Mouse (Mus musculus): ENCODE measurements at regions not wholly inside any gene's neighbourhood (a gene's known extent, or its start where the extent isn't known, plus 50 kb on each side); places are given as distances from the start of the nearest gene placed in this dataset.
"Not testable (repeated sequence)": the region's sequence is repeated elsewhere in the genome, so short reads cannot be mapped to it uniquely, and the experiment has no call there.

GRCm38 (mm10) chr13:98438206-98438605 is 53.6 kb downstream of the Gm10320 start:
- Histone ChIP-seq H3K27me3 (no peaks in the 10 kb centered on the region), H3K36me3 (no peaks in the 10 kb centered on the region), H3K4me1 (no peaks in the 10 kb centered on the region), H3K4me2 (replicated peaks) (no peak overlapping the region), H3K9ac (replicated peaks) (no peak overlapping the region), H3K27ac (replicated peaks) (no peak overlapping the region), H3K4me3 (no peak overlapping the region), H3K9me3 (no peaks in the 10 kb centered on the region)
- ATAC-seq (replicated peaks), result no peak
- 87% methylated on average over 8 of the region's 8 CpGs for WGBS

DNA sequence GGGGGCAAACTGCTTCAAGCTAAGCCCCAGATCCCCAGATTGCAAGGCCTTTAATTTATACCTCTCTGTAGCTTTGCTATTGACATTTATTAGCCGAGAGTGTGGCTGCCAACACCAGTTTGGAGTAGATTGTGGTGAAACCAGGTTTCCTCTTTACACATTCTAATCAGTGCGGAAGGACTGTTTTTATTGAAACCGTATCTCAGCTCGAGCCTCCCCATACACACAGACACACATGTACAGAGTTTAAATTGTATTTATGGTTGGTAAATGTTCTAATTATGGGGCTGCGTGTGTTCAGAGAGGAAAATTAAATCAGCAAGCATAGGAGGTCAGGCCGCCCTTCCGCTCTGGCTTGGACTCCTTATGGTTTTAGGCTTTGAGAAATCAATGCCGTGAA is 54.8 kb downstream of the Gm10320 start:
- H3K4me1 ChIP-seq, result no peaks in the 10 kb centered on the region
- H3K4me3 ChIP-seq, result no peak overlapping the region
- no peaks in the 10 kb centered on the region for H3K27me3 ChIP-seq
- no peaks in the 10 kb centered on the region for H3K9me3 ChIP-seq
- 66% methylated on average over 8 of the region's 8 CpGs for WGBS
- no peak overlapping the region for H3K9ac ChIP-seq (replicated peaks)
- no peak overlapping the region for H3K27ac ChIP-seq (replicated peaks)
- no peak overlapping the region for H3K4me2 ChIP-seq (replicated peaks)
- no peaks in the 10 kb centered on the region for H3K36me3 ChIP-seq
- no peak for ATAC-seq (replicated peaks)

GRCm38 (mm10) chr13:98435245-98435975 is 56.4 kb downstream of the Gm10320 start:
- H3K4me3 ChIP-seq, result no peak overlapping the region
- no peak overlapping the region for H3K27ac ChIP-seq (replicated peaks)
- no peak for ATAC-seq (replicated peaks)
- H3K4me1 ChIP-seq, result no peaks in the 10 kb centered on the region
- 94% methylated on average over 8 of the region's 8 CpGs for WGBS
- H3K27me3 ChIP-seq, result peaks cover 3% of the 10 kb centered on the region; the same call in 1 of the 2 replicates
- no peak overlapping the region for H3K9ac ChIP-seq (replicated peaks)
- no peak overlapping the region for H3K4me2 ChIP-seq (replicated peaks)
- H3K9me3 ChIP-seq, result no peaks in the 10 kb centered on the region
- H3K36me3 ChIP-seq, result no peaks in the 10 kb centered on the region

GRCm38 (mm10) chr13:98429851-98430250 is 62.0 kb downstream of the Gm10320 start:
- ATAC-seq (replicated peaks), result no peak
- H3K36me3 ChIP-seq, result no peaks in the 10 kb centered on the region
- WGBS, result 33% methylated on average over 21 of the region's 21 CpGs
- H3K4me3 ChIP-seq, result no peak overlapping the region
- no peak overlapping the region for H3K27ac ChIP-seq (replicated peaks)
- H3K4me1 ChIP-seq, result no peaks in the 10 kb centered on the region; the same call in 1 of the 2 replicates
- peaks cover 15% of the 10 kb centered on the region; the same call in 1 of the 2 replicates for H3K27me3 ChIP-seq
- no peak overlapping the region for H3K9ac ChIP-seq (replicated peaks)
- no peaks in the 10 kb centered on the region for H3K9me3 ChIP-seq
- H3K4me2 ChIP-seq (replicated peaks), result no peak overlapping the region

GRCm38 (mm10) chr13:98427660-98428059 is 64.1 kb downstream of the Gm10320 start:
- not testable (repeated sequence) for H3K4me1 ChIP-seq; H3K27ac ChIP-seq (replicated peaks); H3K9me3 ChIP-seq; H3K36me3 ChIP-seq; H3K9ac ChIP-seq (replicated peaks)
- H3K4me3 ChIP-seq, result peak overlapping the region; percentile 21
- peak; percentile 61; the same call in 1 of the 2 replicates for ATAC-seq (replicated peaks)
- peaks cover 15% of the 10 kb centered on the region; the same call in 1 of the 2 replicates for H3K27me3 ChIP-seq
- WGBS, result 8% methylated on average over 16 of the region's 16 CpGs
- H3K4me2 ChIP-seq (replicated peaks), result peak overlapping the region; percentile 38

DNA sequence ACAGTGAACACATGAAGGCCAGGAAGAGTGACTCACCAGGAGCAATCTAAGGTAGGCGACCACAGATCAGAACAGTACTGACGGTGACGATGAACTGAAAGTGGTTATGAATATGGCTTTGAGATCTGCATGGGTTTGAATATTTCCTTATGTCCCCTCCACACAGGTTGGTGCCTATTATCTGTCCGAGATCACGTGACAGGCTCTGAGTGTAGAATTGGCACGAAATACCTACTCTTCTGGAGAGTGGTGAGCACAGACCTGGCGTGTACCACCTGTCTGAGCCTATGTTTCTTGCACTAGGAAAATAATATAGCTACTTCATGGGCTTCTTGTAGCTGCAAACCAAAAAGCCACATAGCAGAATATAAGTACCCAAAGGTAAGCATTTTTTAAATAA is 66.8 kb downstream of the Gm10320 start:
- no peak for ATAC-seq (replicated peaks)

DNA sequence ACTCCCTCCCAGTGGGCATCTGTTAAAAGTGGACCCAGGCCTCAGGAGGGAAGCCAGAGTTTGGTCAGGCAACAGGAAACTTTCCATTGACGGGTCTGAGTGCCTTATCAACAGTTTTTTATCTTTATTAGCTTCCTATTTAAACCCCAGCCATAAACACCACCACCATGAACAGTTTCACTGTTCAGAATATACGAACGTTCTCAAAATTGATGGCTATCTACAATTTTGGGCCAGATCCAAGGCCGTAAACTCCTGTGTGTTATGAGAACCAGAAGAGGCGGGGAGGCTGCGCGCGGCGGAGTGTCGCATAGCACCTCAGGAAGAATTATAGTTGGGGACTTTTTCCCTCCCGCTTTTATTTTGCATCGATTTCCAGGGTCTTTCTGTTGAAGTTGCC is 67.8 kb downstream of the Gm10320 start:
- no peak overlapping the region for H3K27ac ChIP-seq (replicated peaks)
- peaks cover 9% of the 10 kb centered on the region; the same call in 1 of the 2 replicates for H3K27me3 ChIP-seq
- H3K36me3 ChIP-seq, result no peaks in the 10 kb centered on the region
- H3K4me1 ChIP-seq, result no peaks in the 10 kb centered on the region
- ATAC-seq (replicated peaks), result no peak
- H3K4me2 ChIP-seq (replicated peaks), result no peak overlapping the region
- no peak overlapping the region for H3K4me3 ChIP-seq
- no peaks in the 10 kb centered on the region for H3K9me3 ChIP-seq
- H3K9ac ChIP-seq (replicated peaks), result no peak overlapping the region
- 90% methylated on average over 12 of the region's 12 CpGs for WGBS

More for the DNA sequence above, 66.8 kb downstream of the Gm10320 start:
- no peak overlapping the region for H3K4me3 ChIP-seq
- H3K9ac ChIP-seq (replicated peaks), result no peak overlapping the region
- no peaks in the 10 kb centered on the region for H3K9me3 ChIP-seq
- no peak overlapping the region for H3K4me2 ChIP-seq (replicated peaks)
- 91% methylated on average over 7 of the region's 7 CpGs for WGBS
- no peaks in the 10 kb centered on the region; the same call in 1 of the 2 replicates for H3K4me1 ChIP-seq
- H3K27me3 ChIP-seq, result peaks cover 12% of the 10 kb centered on the region; the same call in 1 of the 2 replicates
- no peak overlapping the region for H3K27ac ChIP-seq (replicated peaks)
- H3K36me3 ChIP-seq, result no peaks in the 10 kb centered on the region

- 86% methylated on average over 15 of the region's 15 CpGs for WGBS
- Histone ChIP-seq H3K9ac (replicated peaks) (no peak overlapping the region), H3K4me2 (replicated peaks) (no peak overlapping the region), H3K27me3 (no peaks in the 10 kb centered on the region), H3K9me3 (no peaks in the 10 kb centered on the region), H3K36me3 (no peaks in the 10 kb centered on the region), H3K4me1 (no peaks in the 10 kb centered on the region), H3K4me3 (no peak overlapping the region), H3K27ac (replicated peaks) (no peak overlapping the region)
- no peak for ATAC-seq (replicated peaks)
These were observed 66.5 kb downstream of the Foxd1 start for GRCm38 (mm10) chr13:98420419-98421043.

GRCm38 (mm10) chr13:98417736-98418135 is 63.7 kb downstream of the Foxd1 start:
- no peak for ATAC-seq (replicated peaks)
- Histone ChIP-seq H3K4me3 (no peak overlapping the region), H3K9ac (replicated peaks) (no peak overlapping the region), H3K36me3 (no peaks in the 10 kb centered on the region), H3K27me3 (no peaks in the 10 kb centered on the region), H3K4me2 (replicated peaks) (no peak overlapping the region), H3K27ac (replicated peaks) (no peak overlapping the region), H3K9me3 (no peaks in the 10 kb centered on the region), H3K4me1 (no peaks in the 10 kb centered on the region)
- WGBS, result 90% methylated on average over 4 of the region's 4 CpGs

GRCm38 (mm10) chr13:98416457-98416856 is 62.4 kb downstream of the Foxd1 start:
- Histone ChIP-seq H3K36me3 (no peaks in the 10 kb centered on the region), H3K9me3 (no peaks in the 10 kb centered on the region), H3K4me3 (no peak overlapping the region), H3K27me3 (no peaks in the 10 kb centered on the region), H3K4me1 (no peaks in the 10 kb centered on the region), H3K27ac (replicated peaks) (no peak overlapping the region), H3K9ac (replicated peaks) (no peak overlapping the region), H3K4me2 (replicated peaks) (no peak overlapping the region)
- ATAC-seq (replicated peaks), result no peak
- 88% methylated on average over 6 of the region's 6 CpGs for WGBS

- Histone ChIP-seq H3K4me2 (replicated peaks) (no peak overlapping the region), H3K27ac (replicated peaks) (no peak overlapping the region), H3K9ac (replicated peaks) (no peak overlapping the region), H3K4me1 (no peaks in the 10 kb centered on the region), H3K36me3 (no peaks in the 10 kb centered on the region), H3K9me3 (no peaks in the 10 kb centered on the region), H3K27me3 (no peaks in the 10 kb centered on the region), H3K4me3 (no peak overlapping the region)
- WGBS, result 61% methylated on average over 3 of the region's 3 CpGs
- ATAC-seq (replicated peaks), result no peak
These were observed 60.8 kb downstream of the Foxd1 start for GRCm38 (mm10) chr13:98414851-98415250.

DNA sequence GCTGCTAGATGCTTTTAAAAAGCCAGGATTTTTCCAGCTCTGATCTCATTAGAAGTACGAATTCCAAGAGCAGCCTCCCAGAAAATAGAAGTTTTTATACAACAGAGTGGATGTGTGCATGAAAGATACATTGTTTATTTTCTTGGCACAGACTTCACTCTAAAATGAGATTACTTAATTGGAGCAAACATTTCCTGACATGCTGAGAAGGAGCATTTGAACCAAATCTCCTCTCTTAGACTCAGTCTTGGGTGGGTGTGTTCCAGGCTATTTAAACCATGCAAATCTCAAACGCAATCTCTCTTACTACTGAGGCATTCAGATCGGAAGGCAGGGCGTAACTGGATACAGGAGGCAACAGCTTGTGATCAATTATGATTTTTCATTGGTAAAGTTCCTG is 59.2 kb downstream of the Foxd1 start:
- no peaks in the 10 kb centered on the region for H3K9me3 ChIP-seq
- ATAC-seq (replicated peaks), result no peak
- no peak overlapping the region for H3K4me2 ChIP-seq (replicated peaks)
- H3K27me3 ChIP-seq, result no peaks in the 10 kb centered on the region
- no peaks in the 10 kb centered on the region for H3K36me3 ChIP-seq
- no peak overlapping the region for H3K27ac ChIP-seq (replicated peaks)
- no peak overlapping the region for H3K9ac ChIP-seq (replicated peaks)
- no peaks in the 10 kb centered on the region for H3K4me1 ChIP-seq
- H3K4me3 ChIP-seq, result no peak overlapping the region
- WGBS, result 47% methylated on average over 4 of the region's 4 CpGs
